Mouse (Mus musculus) limb, embryonic 10.5 days (tissue): ENCODE measurements around the gene C1qtnf7. TPM values are rescaled to one million over a fixed set of nuclear protein-coding genes. Genes with fewer than 3 reads are reported as not detected.

ENCODE experiments used
- DNase-seq: peaks from one replicate; pipeline ENCODE4 v3.0.0-alpha.2; 2017; ENCODE audit warnings: low spot score
- H3K27ac ChIP-seq: fragments of 300-500 bp; sonication (generic); 2 replicates; pipeline ENCODE4 v1.5.1; 2016; ENCODE audit warnings: mild to moderate bottlenecking
- H3K27me3 ChIP-seq: fragments of 300-500 bp; sonication (generic); 2 replicates; pipeline ENCODE4 v1.6.1; 2016; ENCODE audit warnings: low read depth, mild to moderate bottlenecking; ENCODE audit not compliant: poor library complexity, severe bottlenecking
- H3K36me3 ChIP-seq: fragments of 300-500 bp; sonication (generic); 2 replicates; pipeline ENCODE4 v1.6.1; 2016; ENCODE audit warnings: mild to moderate bottlenecking, moderate library complexity
- H3K4me1 ChIP-seq: fragments of 300-500 bp; sonication (generic); 2 replicates; pipeline ENCODE4 v1.6.1; 2016
- H3K4me3 ChIP-seq: fragments of 300-500 bp; sonication (generic); 2 replicates; pipeline ENCODE4 v1.5.1; 2016; ENCODE audit warnings: mild to moderate bottlenecking, moderate library complexity
- H3K9me3 ChIP-seq: fragments of 300-500 bp; sonication (generic); replicated peaks from 2 replicates; pipeline ENCODE4 v1.6.1; 2016; ENCODE audit warnings: mild to moderate bottlenecking
- WGBS: fragments of 180-500 bp; shearing (Covaris S2); methylation state at CpG from one replicate; pipeline ENCODE4 v1.1.7; 2016; 5-methylcytosine and 5-hydroxymethylcytosine counted together
- polyA plus RNA-seq: library from polyadenylated mRNA; unstranded; fragments of >200 nt; fragmentation: Nextera tagmentation; extraction: Ambion mirVana; gene quantifications from 2 replicates; pipeline ENCODE4 v1.2.1, GENCODE M21; 2016

Gene C1qtnf7
- polyA plus RNA-seq, 1 experiment from 2014 or later = 1.6 TPM

GRCm38 (mm10) chr5:43647098-43647774, 131.9 kb downstream of the C1qtnf7 start:
- Histone ChIP-seq H3K36me3 (no peaks in the 10 kb centered on the region), H3K27me3 (no peaks in the 10 kb centered on the region), H3K9me3 (no peaks in the 10 kb centered on the region), H3K4me3 (no peak overlapping the region), H3K27ac (no peak overlapping the region), H3K4me1 (peaks cover 14% of the 10 kb centered on the region)
- DNase-seq = peak; percentile 25
- WGBS = 86% methylated on average over 12 of the region's 12 CpGs

- Histone ChIP-seq H3K27ac (peak overlapping the region; percentile 91), H3K27me3 (no peaks in the 10 kb centered on the region), H3K4me1 (peaks cover 37% of the 10 kb centered on the region), H3K9me3 (no peaks in the 10 kb centered on the region), H3K36me3 (no peaks in the 10 kb centered on the region), H3K4me3 (no peak overlapping the region)
- 85% methylated on average over 3 of the region's 3 CpGs for WGBS
- DNase-seq = no peak
Measured at GRCm38 (mm10) chr5:43661498-43661897, 146.2 kb downstream of the C1qtnf7 start.

GRCm38 (mm10) chr5:43661997-43662961, 146.9 kb downstream of the C1qtnf7 start, which contains the start of gene Cc2d2a:
TSS of gene Cc2d2a (plus strand) at chr5:43662346.
- peak; percentile 74 for DNase-seq
- Histone ChIP-seq H3K4me1 (peaks cover 37% of the 10 kb centered on the region), H3K27ac (peak within 1 kb of the TSS; percentile 91), H3K36me3 (no peaks in the 10 kb centered on the region), H3K27me3 (no peaks in the 10 kb centered on the region), H3K9me3 (no peaks in the 10 kb centered on the region), H3K4me3 (peak within 1 kb of the TSS; percentile 54)
- 8% methylated on average over 19 of the region's 19 CpGs for WGBS

- peak overlapping the region; percentile 91 for H3K27ac ChIP-seq
- WGBS = 69% methylated on average over 6 of the region's 6 CpGs
- no peaks in the 10 kb centered on the region for H3K27me3 ChIP-seq
- no peak for DNase-seq
- no peaks in the 10 kb centered on the region for H3K9me3 ChIP-seq
- peak overlapping the region; percentile 54; the same call in 1 of the 2 replicates for H3K4me3 ChIP-seq
- H3K36me3 ChIP-seq = no peaks in the 10 kb centered on the region
- H3K4me1 ChIP-seq = peaks cover 37% of the 10 kb centered on the region
Measured at GRCm38 (mm10) chr5:43663531-43663930, 148.2 kb downstream of the C1qtnf7 start.

- Histone ChIP-seq H3K27ac (0 out of 2 replicates have a peak overlapping the region, but pooled peaks have one; percentile 44), H3K36me3 (no peaks in the 10 kb centered on the region), H3K9me3 (no peaks in the 10 kb centered on the region), H3K27me3 (no peaks in the 10 kb centered on the region), H3K4me1 (peaks cover 37% of the 10 kb centered on the region), H3K4me3 (peak overlapping the region; percentile 25)
- DNase-seq = no peak
- WGBS = 32% methylated on average over 5 of the region's 5 CpGs
Measured at GRCm38 (mm10) chr5:43665144-43665543, 149.8 kb downstream of the C1qtnf7 start.

Other genes starting within 250 kb of the C1qtnf7 start
- 8.1 and 8.7 TPM in 2 replicates for gene Cc2d2a, start 146.8 kb downstream of the C1qtnf7 start, polyA plus RNA-seq